Mouse (Mus musculus) cerebellum, adult 8-10 months (tissue): Measurements from ENCODE around the gene Adgrg3.

Source experiments
- DNase-seq: peaks from one replicate; pipeline ENCODE4 v3.0.0; 2022

Adgrg3 gene

DNA sequence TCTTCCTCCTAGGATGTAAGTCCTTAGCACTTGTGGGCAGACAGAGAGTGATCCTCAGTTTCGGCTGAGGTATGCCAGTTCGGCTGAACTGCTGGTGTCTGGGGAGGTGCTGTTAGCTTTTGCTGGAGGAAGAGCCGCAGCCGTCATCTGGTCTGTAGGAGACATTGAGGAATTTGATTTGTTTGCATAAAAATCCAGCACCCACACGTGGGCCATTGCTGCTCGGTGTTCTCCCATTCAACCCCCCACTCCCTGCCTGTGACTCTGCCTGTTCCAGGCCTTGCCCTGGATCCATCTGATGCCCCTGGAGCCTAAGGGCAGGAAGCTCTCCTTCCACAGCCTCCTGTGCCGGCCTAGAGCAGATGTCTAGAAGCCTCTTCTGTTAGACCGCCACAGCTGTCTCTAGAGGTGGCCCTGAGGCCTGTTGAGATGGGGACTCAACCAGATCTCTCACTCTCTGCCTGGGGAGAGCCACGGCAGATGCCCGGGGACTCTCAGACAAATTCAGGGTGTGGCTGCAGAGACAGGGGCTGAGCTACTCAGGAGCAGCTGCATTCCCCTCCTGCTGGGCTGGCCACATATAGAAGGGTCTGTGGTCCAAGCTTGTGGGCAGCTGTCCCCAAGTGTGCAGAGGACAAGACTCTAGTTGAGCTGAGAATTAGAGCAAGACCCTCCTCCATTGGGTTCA lies 67.4 kb downstream of the Adgrg3 start:
- no peak for DNase-seq

DNA sequence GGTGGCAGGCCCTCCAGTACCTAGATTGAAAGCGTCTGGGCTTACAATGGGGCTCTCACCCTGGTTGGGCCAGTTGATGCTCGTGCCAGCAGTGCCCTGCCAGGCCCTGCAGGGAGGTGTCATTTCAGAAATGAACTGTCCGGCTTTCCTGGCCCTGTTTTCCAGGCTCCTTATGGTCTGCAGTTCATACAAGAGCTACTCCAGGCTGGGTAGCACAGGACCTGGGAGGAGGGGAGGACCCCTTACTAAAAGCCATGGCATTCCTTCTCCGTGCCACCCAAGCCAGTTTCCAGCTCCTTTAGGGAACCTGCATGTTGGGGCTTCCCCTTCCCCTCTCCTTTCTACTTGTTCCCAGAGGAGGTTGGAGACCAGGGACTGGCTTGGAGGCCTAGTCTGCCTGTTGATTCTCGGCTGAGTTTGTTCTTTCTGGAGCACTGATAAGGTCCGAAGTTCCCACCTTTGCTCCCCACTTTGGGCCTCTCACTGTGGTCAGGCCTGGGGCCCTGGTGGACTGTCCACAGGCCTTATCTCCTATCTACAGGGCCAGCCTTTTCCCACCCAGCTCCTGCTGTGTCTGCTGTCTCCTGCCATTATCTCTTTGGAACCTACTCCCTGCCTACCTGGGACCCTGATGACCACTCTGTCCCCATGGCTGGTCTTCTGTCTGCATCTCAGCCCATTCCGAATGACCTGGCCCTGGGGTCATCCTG lies 68.1 kb downstream of the Adgrg3 start:
- DNase-seq, result peak; percentile 61

DNA sequence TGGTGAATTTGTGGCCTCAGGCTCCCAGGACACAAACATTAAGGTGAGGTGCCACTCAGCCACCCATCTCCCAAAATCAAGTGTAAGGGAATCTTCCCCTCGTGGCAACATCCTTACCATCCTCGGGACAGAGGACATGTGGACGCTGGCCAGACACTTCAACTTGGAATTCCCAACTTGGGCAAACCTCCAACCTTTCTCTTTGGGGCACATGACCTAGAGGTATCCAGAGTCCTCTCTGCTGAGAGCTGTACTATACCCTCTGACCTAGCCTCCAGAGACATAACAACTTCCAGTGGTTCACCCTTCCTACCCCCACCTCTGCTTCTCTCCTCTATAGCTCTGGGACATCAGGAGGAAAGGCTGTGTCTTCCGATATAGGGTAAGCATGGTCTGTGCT lies 76.1 kb downstream of the Adgrg3 start:
- DNase-seq, result no peak
